Mouse (Mus musculus) CH12.LX (cell line): Measurements from ENCODE around the gene Eif3b. TPM values are rescaled to one million over a fixed set of nuclear protein-coding genes. Genes with fewer than 3 reads are reported as not detected.

Experiments
- DNase-seq: peaks from one replicate; pipeline ENCODE4 v3.0.0-alpha.2; 2013; ENCODE audit errors: extremely low read depth
- H3K27ac ChIP-seq: 2 replicates; pipeline ENCODE4 v1.5.1; 2012; ENCODE audit warnings: low read depth, mild to moderate bottlenecking, control low read depth, moderate library complexity; ENCODE audit not compliant: insufficient read depth
- H3K27me3 ChIP-seq: replicated peaks from 2 replicates; pipeline ENCODE3; 2012; ENCODE audit warnings: inconsistent platforms
- H3K36me3 ChIP-seq, 2 experiments: replicated peaks in 1 of 2; 2 replicates each; pipeline versions ENCODE3 to v1.6.1; 2012; ENCODE audit warnings: inconsistent platforms in 1 of 2, low read length in 1 of 2, mild to moderate bottlenecking in 1 of 2, mixed read lengths in 1 of 2, moderate library complexity in 1 of 2; ENCODE audit not compliant: control insufficient read depth in 1 of 2, insufficient read depth in 1 of 2
- H3K4me1 ChIP-seq, 2 experiments: 2 replicates each; pipeline ENCODE4 v1.6.1; 2012; ENCODE audit warnings: inconsistent platforms in 1 of 2, moderate library complexity in 1 of 2; ENCODE audit not compliant: insufficient read depth in 2 of 2, control insufficient read depth in 1 of 2
- H3K4me2 ChIP-seq: 2 replicates; pipeline ENCODE4 v1.6.1; 2012; ENCODE audit warnings: low read depth, mild to moderate bottlenecking, control low read depth; ENCODE audit not compliant: poor library complexity, insufficient read depth, severe bottlenecking
- H3K4me3 ChIP-seq, 3 experiments: fragments of 150-350 bp in 1 of 3; sonication (generic) in 1 of 3; replicated peaks in 1 of 3; 2 replicates each; pipeline versions ENCODE3 to v1.5.1; 2011 to 2012; ENCODE audit warnings: low read depth in 2 of 3, low read length in 2 of 3, mild to moderate bottlenecking in 2 of 3, moderate library complexity in 2 of 3, control low read depth in 1 of 3, improper control_type of control experiment in 1 of 3, inconsistent platforms in 1 of 3, mixed read lengths in 1 of 3; ENCODE audit not compliant: poor library complexity in 1 of 3
- H3K79me2 ChIP-seq: replicated peaks from 2 replicates; pipeline ENCODE4 v1.6.1; 2012; ENCODE audit warnings: mild to moderate bottlenecking, moderate library complexity; ENCODE audit not compliant: control insufficient read depth, poor library complexity, insufficient read depth, severe bottlenecking; ENCODE audit errors: extremely low read depth
- H3K9ac ChIP-seq: 2 replicates; pipeline ENCODE4 v1.6.1; 2012; ENCODE audit warnings: low read depth, mild to moderate bottlenecking, control low read depth, moderate library complexity; ENCODE audit not compliant: insufficient read depth
- H3K9me3 ChIP-seq: replicated peaks from 2 replicates; pipeline ENCODE3; 2012; ENCODE audit warnings: low read length, inconsistent platforms, mixed read lengths
- ELF1 ChIP-seq: IDR thresholded peaks from 2 replicates; pipeline ENCODE4 v1.6.1; 2014; ENCODE audit warnings: low read depth, mild to moderate bottlenecking, inconsistent platforms, low read length, improper control_type of control experiment
- EP300 ChIP-seq: IDR thresholded peaks from 2 replicates; pipeline ENCODE4 v1.6.1; 2011; ENCODE audit warnings: low read length, improper control_type of control experiment
- ETS1 ChIP-seq: conservative IDR thresholded peaks from 2 replicates; pipeline ENCODE4 v1.6.1; 2012; ENCODE audit warnings: low read depth, mild to moderate bottlenecking, inconsistent platforms, low read length, improper control_type of control experiment, moderate library complexity
- KAT2A ChIP-seq: IDR thresholded peaks from 2 replicates; pipeline ENCODE4 v1.6.1; 2012; ENCODE audit warnings: low read length, improper control_type of control experiment, inconsistent platforms; ENCODE audit not compliant: insufficient replicate concordance
- MAFK ChIP-seq: IDR thresholded peaks from 2 replicates; pipeline ENCODE4 v1.6.1; 2011; ENCODE audit warnings: low read length, improper control_type of control experiment; ENCODE audit not compliant: insufficient replicate concordance
- MEF2A ChIP-seq: IDR thresholded peaks from 2 replicates; pipeline ENCODE4 v1.6.1; 2014; ENCODE audit warnings: low read depth, mild to moderate bottlenecking, inconsistent platforms, low read length, improper control_type of control experiment, borderline replicate concordance
- MXI1 ChIP-seq: IDR thresholded peaks from 2 replicates; pipeline ENCODE4 v1.6.1; 2011; ENCODE audit warnings: mild to moderate bottlenecking, low read depth, low read length, improper control_type of control experiment
- NRF1 ChIP-seq: IDR thresholded peaks from 2 replicates; pipeline ENCODE4 v1.6.1; 2014; ENCODE audit warnings: low read depth, mild to moderate bottlenecking, inconsistent platforms, low read length, improper control_type of control experiment, moderate library complexity
- POLR2AphosphoS2 ChIP-seq: IDR thresholded peaks from 2 replicates; pipeline ENCODE4 v1.6.1; 2011; ENCODE audit warnings: low read depth, low read length, improper control_type of control experiment
- RCOR1 ChIP-seq: conservative IDR thresholded peaks from 2 replicates; pipeline ENCODE4 v1.6.1; 2012; ENCODE audit warnings: low read depth, mild to moderate bottlenecking, inconsistent platforms, low read length, improper control_type of control experiment
- SMC3 ChIP-seq: IDR thresholded peaks from 2 replicates; pipeline ENCODE4 v1.6.1; 2011; ENCODE audit warnings: low read depth, low read length, improper control_type of control experiment
- TBP ChIP-seq: conservative IDR thresholded peaks from 2 replicates; pipeline ENCODE4 v1.6.1; 2011; ENCODE audit warnings: low read depth, low read length, improper control_type of control experiment
- TCF12 ChIP-seq: IDR thresholded peaks from 2 replicates; pipeline ENCODE4 v1.6.1; 2014; ENCODE audit warnings: low read depth, mild to moderate bottlenecking, inconsistent platforms, low read length, improper control_type of control experiment
- ZMIZ1 ChIP-seq: IDR thresholded peaks from 2 replicates; pipeline ENCODE4 v1.6.1; 2012; ENCODE audit warnings: low read depth, mild to moderate bottlenecking, inconsistent platforms, low read length, improper control_type of control experiment
- ZNF384 ChIP-seq: IDR thresholded peaks from 2 replicates; pipeline ENCODE4 v1.6.1; 2012; ENCODE audit warnings: low read depth, low read length, improper control_type of control experiment, inconsistent platforms
- dilution Hi-C: fragments of 300-500 bp; cut with MboI; formaldehyde crosslinking; loops from 2 replicates; pipeline ENCODE4 v1.14.3; 2020; ENCODE audit warnings: low sequenced_read_pairs; ENCODE audit not compliant: extremely low pct_unique_long_range_greater_than_20kb, extremely low pct_ligation_motif_present
- in situ Hi-C: fragments of 300-500 bp; cut with MboI; formaldehyde crosslinking; loops from 3 replicates; pipeline ENCODE4 v1.14.3; 2019; ENCODE audit warnings: low sequenced_read_pairs, low pct_ligation_motif_present, low pct_unique_long_range_greater_than_20kb, mixed read lengths
- polyA plus RNA-seq: library from polyadenylated mRNA; unstranded; fragments of >175 nt; gene quantifications from 2 replicates; pipeline ENCODE4 v1.2.1, GENCODE M21; 2012; ENCODE audit warnings: low read depth; ENCODE audit not compliant: insufficient read length
- total RNA-seq, 2 experiments: library from RNA; depleted of rRNA; stranded (reverse); fragments of 300-350 nt in 1 of 2; fragments of >200 nt in 1 of 2; gene quantifications; 2 replicates each; pipeline ENCODE4 v1.2.3; 2012 to 2014

The Eif3b gene
- total and polyA plus RNA-seq, 3 experiments: 79.5 to 521 (median 218) TPM

DNA sequence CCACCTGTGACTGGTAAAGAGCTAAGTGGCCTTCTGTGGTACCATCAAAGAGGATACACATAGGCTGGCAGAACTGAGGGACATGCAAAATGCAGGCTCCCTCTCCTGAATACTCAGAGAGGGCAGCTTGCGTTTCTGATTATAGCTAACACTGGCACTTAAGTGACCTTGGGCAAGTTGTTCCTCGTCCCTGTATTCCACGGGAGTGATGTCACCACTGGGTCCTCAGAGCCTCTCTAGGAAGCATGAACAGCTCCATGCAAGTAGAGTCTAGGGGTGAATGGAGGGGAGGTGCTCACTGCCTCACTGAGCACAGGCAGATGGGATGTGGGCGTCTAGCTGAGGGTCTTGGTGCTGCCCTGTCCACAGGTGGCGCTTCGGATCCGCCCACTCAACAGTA is 26.9 kb downstream of the Eif3b start:
- H3K9me3 ChIP-seq: no peaks in the 10 kb centered on the region
- peaks cover 44 to 70% of the 10 kb centered on the region in 2 experiments for H3K36me3 ChIP-seq
- TF ChIP-seq MEF2A (no peak), TBP (no peak), TCF12 (no peak), POLR2AphosphoS2 (no peak), KAT2A (no peak), EP300 (no peak), SMC3 (no peak), ELF1 (no peak), NRF1 (no peak), RCOR1 (no peak)

DNA sequence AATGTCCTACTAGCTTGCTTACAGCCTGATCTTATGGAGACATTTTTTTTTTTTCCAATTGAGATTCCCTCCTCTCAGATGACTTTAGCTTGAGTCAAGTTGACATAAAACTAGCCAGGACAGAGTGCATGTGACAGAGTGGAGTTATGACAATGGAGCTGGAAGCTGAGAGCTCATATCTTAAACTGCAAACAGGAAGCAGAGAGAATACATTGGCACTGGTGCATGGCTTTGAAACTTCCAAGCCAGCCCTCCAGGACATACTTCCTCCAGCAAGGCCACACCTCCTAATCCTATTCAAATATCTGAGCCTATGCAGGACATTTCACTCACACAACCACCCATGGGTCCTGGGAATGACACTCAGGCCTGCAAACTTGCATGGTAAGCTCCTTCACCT is 35.4 kb downstream of the Eif3b start:
- in situ Hi-C loops (no loop called here), dilution Hi-C loops (no loop called here)
- Histone ChIP-seq H3K27ac (no peak overlapping the region), H3K4me1 (peaks cover 0 to 4% of the 10 kb centered on the region in 2 experiments; a peak in 2 of 4 replicates), H3K4me2 (no peak overlapping the region), H3K27me3 (no peaks in the 10 kb centered on the region), H3K9ac (no peak overlapping the region), H3K9me3 (no peaks in the 10 kb centered on the region), H3K36me3 (peaks cover 0 to 4% of the 10 kb centered on the region in 2 experiments), H3K4me3 (no peak overlapping the region), H3K79me2 (no peaks in the 10 kb centered on the region)
- TF ChIP-seq TCF12 (no peak), MAFK (no peak), ZNF384 (no peak), ETS1 (no peak), MXI1 (no peak), SMC3 (no peak), ZMIZ1 (no peak)
- no peak for DNase-seq

More for the DNA sequence above, 26.9 kb downstream of the Eif3b start:
- Histone ChIP-seq H3K4me2 (no peak overlapping the region), H3K4me3 (no peak overlapping the region), H3K27me3 (no peaks in the 10 kb centered on the region), H3K9ac (no peak overlapping the region), H3K79me2 (no peaks in the 10 kb centered on the region), H3K4me1 (peaks cover 0 to 17% of the 10 kb centered on the region in 2 experiments; a peak in 2 of 4 replicates), H3K27ac (no peak overlapping the region)
- DNase-seq: no peak
- dilution Hi-C loops (no loop called here), in situ Hi-C loops (no loop called here)
